Mouse (Mus musculus): Measurements from ENCODE around the gene Triap1.
"Not testable (repeated sequence)": the region's sequence is repeated elsewhere in the genome, so short reads cannot be mapped to it uniquely, and the experiment has no call there.

Gene Triap1

GRCm38 (mm10) chr5:115340577-115341313, at the start of gene Triap1, which contains the start of gene Gatc:
Gene Triap1 (plus strand): TSS chr5:115341225.
Gene Gatc (minus strand): TSS chr5:115341178.
- peak; percentile 87 for DNase-seq

DNA sequence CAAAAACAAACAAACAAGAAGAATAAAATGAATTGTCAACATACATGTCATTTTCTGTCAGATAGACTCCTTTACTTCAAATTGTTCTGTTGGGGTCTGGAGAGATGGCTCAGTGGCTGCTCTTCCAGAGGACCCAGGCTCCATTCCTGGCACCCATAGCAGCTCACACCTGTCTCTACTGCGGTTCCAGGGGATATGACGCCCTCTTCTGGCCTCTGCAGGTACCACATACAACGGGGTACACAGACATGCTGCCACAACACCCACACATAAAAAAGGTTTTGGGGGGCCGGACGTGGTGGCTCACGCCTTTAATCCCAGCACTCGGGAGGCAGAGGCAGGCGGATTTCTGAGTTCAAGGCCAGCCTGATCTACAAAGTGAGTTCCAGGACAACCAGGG, 46.9 kb upstream of the Triap1 start:
- DNase-seq: no peak

GRCm38 (mm10) chr5:115296347-115296746, 44.7 kb upstream of the Triap1 start:
- no peak for DNase-seq

DNA sequence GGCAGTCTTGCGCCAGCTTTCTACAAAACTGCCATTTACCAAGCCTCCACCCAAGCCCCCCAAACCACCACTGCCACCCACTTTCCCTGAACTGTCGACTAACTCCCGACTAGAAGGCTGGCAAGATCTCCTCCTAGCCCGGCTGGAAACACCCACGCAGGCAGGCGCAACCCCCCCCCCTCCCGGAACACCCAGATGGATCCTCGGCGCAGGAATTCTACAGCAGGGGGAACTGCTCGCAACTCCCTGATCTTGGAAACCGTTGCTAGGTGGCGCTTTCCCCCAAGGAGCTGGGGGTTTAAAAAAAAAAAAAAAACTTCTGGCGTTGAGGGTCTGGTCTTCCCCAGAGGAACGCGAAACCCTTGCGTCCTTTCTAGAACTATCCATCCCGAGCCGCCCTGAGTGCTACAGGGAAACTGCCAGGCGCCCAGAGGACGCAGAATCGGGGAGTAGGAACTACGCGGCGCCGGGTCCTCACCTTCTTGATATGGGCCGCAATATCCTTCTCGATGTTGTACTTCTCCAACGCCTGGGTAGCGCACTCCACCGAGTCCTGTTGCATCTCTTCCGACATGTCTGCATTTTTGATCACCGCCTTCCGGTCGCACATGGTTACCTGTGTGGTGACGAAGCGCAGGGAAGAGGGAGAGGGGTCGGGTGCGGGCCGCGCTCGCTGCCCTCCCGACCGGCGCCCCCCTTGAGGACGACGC, 40.8 kb upstream of the Triap1 start:
- peak; percentile 81 for DNase-seq

GRCm38 (mm10) chr5:115300792-115301614, 40.0 kb upstream of the Triap1 start, which contains the start of gene Dynll1:
Gene Dynll1 (minus strand): TSS chr5:115300999.
- DNase-seq: peak; percentile 99

GRCm38 (mm10) chr5:115301615-115302014, 39.4 kb upstream of the Triap1 start:
- no peak for DNase-seq

- DNase-seq: not testable (repeated sequence)
These were observed 38.8 kb upstream of the Triap1 start for GRCm38 (mm10) chr5:115302190-115302589.

DNA sequence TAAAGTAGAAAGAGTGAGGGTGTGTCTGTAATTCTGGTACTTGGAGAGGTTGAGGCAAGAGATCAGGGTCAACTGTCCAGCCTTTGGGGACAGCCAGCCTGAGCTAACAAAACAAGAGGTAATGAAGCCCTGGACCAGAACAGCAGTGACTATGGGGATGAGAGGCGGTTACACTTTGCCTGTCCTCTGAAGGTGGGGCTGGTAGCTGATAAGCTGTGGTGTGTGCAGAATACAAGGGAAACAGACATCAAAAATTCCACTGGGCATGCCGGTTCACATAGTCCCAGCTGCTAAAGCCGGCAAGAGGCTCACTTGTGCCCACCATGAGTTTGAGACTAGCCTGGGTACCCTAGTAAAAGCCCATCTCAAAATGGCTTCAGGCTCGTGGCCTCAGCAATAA, 28.7 kb upstream of the Triap1 start:
- DNase-seq: no peak

DNA sequence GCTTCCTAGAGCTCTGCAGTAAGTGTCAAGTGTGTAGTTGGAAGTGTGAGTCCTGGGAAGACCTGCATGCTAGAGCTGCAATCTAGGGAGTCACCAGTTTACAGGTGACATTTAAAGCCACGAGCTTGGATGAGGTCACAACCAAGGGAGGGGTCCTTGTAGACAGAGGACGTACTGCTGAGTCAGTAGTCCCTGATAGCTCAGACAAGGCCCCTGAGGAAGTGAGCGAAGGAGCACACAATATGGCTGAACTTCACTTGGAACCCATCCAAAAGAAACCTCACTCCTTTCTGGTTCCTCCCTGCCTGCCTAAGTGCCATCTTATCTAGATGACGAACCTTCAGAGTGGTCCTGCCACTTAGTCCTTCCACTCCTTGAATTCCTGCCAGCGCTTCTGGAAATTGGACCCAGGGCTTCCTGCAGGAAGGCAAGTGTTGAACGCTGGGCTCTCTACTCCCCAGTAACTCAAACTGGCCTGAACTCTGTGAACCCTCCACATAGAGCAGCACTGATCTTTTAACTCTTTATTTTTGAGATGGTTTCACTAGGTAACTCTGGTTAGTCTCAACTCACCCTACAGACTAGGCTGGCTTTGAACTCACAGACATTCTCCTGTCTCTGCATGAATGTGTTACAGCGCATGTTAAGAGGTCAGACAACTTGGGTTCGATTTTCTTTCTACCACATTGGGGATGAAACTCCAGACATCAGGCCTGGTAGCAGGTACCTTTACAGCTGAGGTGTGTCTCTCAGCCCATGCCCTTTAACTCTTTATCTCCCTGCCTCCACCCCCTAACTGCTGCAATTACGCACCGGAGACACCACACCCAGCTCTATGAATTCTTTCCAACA, 28.0 kb upstream of the Triap1 start:
- no peak for DNase-seq

GRCm38 (mm10) chr5:115313668-115313943, 27.4 kb upstream of the Triap1 start:
- DNase-seq: no peak

DNA sequence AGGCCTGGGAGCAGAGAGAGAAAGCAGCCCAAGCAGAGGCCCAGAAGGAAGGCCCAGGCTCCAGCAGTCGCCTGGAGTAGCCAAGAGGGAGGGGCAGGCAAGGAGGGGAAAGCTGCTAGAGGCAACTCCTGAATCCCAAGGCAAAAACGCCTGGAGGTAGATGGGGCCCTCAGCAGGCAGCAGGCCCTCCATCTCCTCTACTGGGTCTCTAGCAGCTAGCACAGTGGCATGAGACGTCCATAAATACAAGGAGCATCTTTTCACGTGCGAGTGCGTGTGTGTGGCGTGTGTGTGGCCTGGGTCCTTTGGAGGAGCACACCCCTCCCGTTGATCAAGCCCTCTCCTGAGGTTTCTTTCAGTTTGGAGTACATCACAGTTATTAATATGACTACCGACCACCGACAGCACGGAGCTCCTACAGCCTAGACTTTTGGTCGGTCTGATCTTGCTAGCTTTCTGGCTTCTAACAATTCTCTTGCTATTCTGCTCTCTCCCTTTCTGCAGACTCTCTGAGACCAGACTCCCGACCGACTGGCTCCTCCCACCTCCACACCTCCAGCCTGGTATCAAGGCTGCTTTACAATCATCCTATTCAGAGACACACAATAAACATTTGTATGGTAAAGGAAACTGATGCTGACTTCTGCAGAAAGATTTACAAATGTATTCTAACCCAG, 23.9 kb upstream of the Triap1 start:
- no peak for DNase-seq

- DNase-seq: peak; percentile 21
These were observed 23.2 kb upstream of the Triap1 start for GRCm38 (mm10) chr5:115317645-115318328.

GRCm38 (mm10) chr5:115319004-115319940, 21.8 kb upstream of the Triap1 start:
- DNase-seq: peak; percentile 87

- no peak for DNase-seq
These were observed 14.7 kb upstream of the Triap1 start for GRCm38 (mm10) chr5:115326256-115326831.

GRCm38 (mm10) chr5:115326875-115327609, 14.0 kb upstream of the Triap1 start, which contains the start of gene Srsf9:
Gene Srsf9 (plus strand): TSS chr5:115327177.
- DNase-seq: peak; percentile 97

DNA sequence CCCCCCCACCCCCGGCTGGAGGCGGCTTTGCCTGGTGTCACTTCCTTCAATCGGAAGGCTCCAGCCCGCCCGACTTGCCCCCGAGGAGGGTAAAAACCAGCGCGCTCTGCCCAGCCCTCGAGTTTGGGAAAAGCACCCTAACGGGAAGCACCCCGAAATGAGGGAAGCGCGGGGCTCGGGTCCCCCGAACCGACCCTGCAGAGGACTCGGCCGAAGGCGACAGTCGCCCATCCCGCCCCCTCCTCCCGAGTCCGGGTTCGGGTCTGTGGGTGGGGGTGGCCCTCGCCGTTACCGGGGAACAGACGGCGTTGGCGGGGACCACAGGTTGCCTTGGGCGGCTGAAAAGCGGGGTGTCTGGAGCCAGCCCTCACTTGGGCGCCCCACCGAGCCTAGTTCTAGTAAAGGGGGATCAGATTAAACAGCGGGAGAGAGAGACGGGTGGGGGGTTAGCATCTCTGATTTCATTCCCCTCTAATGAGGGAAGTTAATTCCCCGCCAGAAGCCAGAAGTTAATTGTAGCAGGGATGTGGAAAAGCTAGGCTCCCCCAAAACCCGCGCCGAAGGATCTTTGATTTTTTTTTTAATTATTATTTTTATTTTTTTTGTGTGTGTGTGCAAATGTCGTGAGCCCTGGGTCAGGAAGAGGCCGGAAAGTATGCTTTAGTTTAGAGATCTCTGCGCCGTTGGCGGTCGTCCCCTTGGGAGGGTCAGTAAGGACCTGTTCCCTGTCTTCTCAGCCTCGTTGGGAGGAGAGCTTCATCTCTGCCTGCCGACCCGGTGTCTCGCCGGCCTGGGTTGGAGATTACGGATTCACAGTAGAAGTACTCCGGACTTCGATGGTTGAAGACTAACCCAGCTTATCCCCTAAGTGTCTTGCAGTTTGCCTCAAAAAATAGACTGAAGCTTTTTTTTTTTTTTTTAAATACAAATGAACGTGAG, 13.1 kb upstream of the Triap1 start:
- DNase-seq: no peak

- DNase-seq: no peak
These were observed 10.1 kb upstream of the Triap1 start for GRCm38 (mm10) chr5:115330955-115331354.

GRCm38 (mm10) chr5:115333626-115334025, 7.4 kb upstream of the Triap1 start:
- peak; percentile 33 for DNase-seq
